Mouse (Mus musculus): ENCODE measurements at regions not wholly inside any gene's neighbourhood (a gene's known extent, or its start where the extent isn't known, plus 50 kb on each side); places are given as distances from the start of the nearest gene placed in this dataset.
A peak's percentile ranks its signal among the peaks of the same experiment; 100 is the strongest.
"Not testable (repeated sequence)": the region's sequence is repeated elsewhere in the genome, so short reads cannot be mapped to it uniquely, and the experiment has no call there.

- TF ChIP-seq POLR2A (IDR thresholded peaks at IDR 0.05; ENCODE audit: control insufficient read depth, extremely low read depth, insufficient read depth, low read length, poor library complexity), result peak; percentile 40; the same call in 1 of the 2 replicates
- TF ChIP-seq CTCF (IDR thresholded peaks at IDR 0.05; ENCODE audit: borderline replicate concordance, control insufficient read depth, extremely low read depth, insufficient read depth, low read length, poor library complexity), result not testable (repeated sequence)
These were observed 69.4 kb upstream of the Asap2 start for GRCm38 (mm10) chr12:20920653-20921397.
